Mouse (Mus musculus) forebrain, embryonic 15.5 days (tissue): ENCODE results near the gene Nin. TPM values are rescaled to one million over a fixed set of nuclear protein-coding genes. Genes with fewer than 3 reads are reported as not detected.
A peak's percentile ranks its signal among the peaks of the same experiment; 100 is the strongest.

Source experiments
- ATAC-seq: fragments of 200-750 bp; cut with Nextera tagmentation; replicated peaks from 2 replicates; pipeline ENCODE4 v1.8.0; 2017; ENCODE audit warnings: mild to moderate bottlenecking, moderate TSS enrichment, moderate library complexity
- H3K27ac ChIP-seq: fragments of 300-500 bp; sonication (generic); replicated peaks from 2 replicates; pipeline ENCODE4 v1.5.1; 2015; ENCODE audit warnings: mild to moderate bottlenecking, inconsistent platforms
- H3K27me3 ChIP-seq: fragments of 300-500 bp; sonication (generic); 2 replicates; pipeline ENCODE4 v1.6.1; 2015; ENCODE audit warnings: inconsistent platforms
- H3K36me3 ChIP-seq: fragments of 300-500 bp; sonication (generic); 2 replicates; pipeline ENCODE4 v1.6.1; 2015; ENCODE audit warnings: mild to moderate bottlenecking, inconsistent platforms
- H3K4me1 ChIP-seq: fragments of 300-500 bp; sonication (generic); 2 replicates; pipeline ENCODE4 v1.6.1; 2015; ENCODE audit warnings: inconsistent platforms
- H3K4me2 ChIP-seq: fragments of 300-500 bp; sonication (generic); replicated peaks from 2 replicates; pipeline ENCODE4 v1.6.1; 2015; ENCODE audit warnings: mild to moderate bottlenecking, inconsistent platforms
- H3K4me3 ChIP-seq: fragments of 300-500 bp; sonication (generic); 2 replicates; pipeline ENCODE4 v1.5.1; 2015; ENCODE audit warnings: mild to moderate bottlenecking, inconsistent platforms
- H3K9ac ChIP-seq: fragments of 300-500 bp; sonication (generic); replicated peaks from 2 replicates; pipeline ENCODE4 v1.6.1; 2015; ENCODE audit warnings: mild to moderate bottlenecking, inconsistent platforms
- H3K9me3 ChIP-seq: fragments of 300-500 bp; sonication (generic); 2 replicates; pipeline ENCODE4 v1.6.1; 2016; ENCODE audit warnings: inconsistent platforms
- WGBS: fragments of 180-500 bp; shearing (Covaris S2); methylation state at CpG from one replicate; pipeline ENCODE4 v1.1.7; 2015; ENCODE audit warnings: mixed read lengths; 5-methylcytosine and 5-hydroxymethylcytosine counted together
- polyA plus RNA-seq: library from polyadenylated mRNA; unstranded; fragments of >200 nt; fragmentation: Nextera tagmentation; extraction: Ambion mirVana; gene quantifications from 2 replicates; pipeline ENCODE4 v1.2.1, GENCODE M21; 2015

Nin gene
- polyA plus RNA-seq, 1 experiment from 2014 or later, result 34.9 TPM

DNA sequence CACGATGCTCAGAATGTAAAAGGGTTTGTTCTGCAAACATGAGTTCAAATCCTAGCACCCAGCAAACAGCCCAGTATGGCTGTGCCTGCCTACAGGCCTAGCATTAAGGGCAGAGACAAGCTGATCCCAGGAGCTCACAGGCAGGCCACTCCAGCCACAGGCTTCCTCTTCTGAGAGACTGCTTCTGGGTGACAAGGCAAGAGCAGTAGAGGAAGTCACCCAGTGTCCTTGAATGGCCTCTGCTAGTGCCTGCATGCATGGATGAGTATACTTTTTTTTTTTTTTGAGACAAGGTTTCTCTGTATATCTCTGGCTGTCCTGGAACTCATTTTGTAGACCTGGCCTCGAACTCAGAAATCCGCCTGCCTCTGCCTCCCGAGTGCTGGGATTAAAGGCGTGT lies 27.0 kb upstream of the Nin start:
- Histone ChIP-seq H3K4me2 (no peak overlapping the region), H3K4me1 (peaks cover 7% of the 10 kb centered on the region; the same call in 1 of the 2 replicates), H3K36me3 (no peaks in the 10 kb centered on the region), H3K4me3 (no peak overlapping the region), H3K9ac (no peak overlapping the region), H3K9me3 (no peaks in the 10 kb centered on the region), H3K27ac (no peak overlapping the region), H3K27me3 (no peaks in the 10 kb centered on the region)
- WGBS, result 97% methylated on average over 5 of the region's 5 CpGs
- no peak for ATAC-seq

GRCm38 (mm10) chr12:70139871-70140270 lies 26.4 kb upstream of the Nin start:
- Histone ChIP-seq H3K4me2 (no peak overlapping the region), H3K27me3 (no peaks in the 10 kb centered on the region), H3K36me3 (no peaks in the 10 kb centered on the region), H3K4me1 (peaks cover 5% of the 10 kb centered on the region; the same call in 1 of the 2 replicates), H3K4me3 (no peak overlapping the region), H3K9me3 (no peaks in the 10 kb centered on the region), H3K27ac (no peak overlapping the region), H3K9ac (no peak overlapping the region)
- 72% methylated on average over 4 of the region's 4 CpGs for WGBS
- ATAC-seq, result no peak

- WGBS, result 88% methylated on average over 9 of the region's 9 CpGs
Measured at GRCm38 (mm10) chr12:70137626-70138025, 24.1 kb upstream of the Nin start.

DNA sequence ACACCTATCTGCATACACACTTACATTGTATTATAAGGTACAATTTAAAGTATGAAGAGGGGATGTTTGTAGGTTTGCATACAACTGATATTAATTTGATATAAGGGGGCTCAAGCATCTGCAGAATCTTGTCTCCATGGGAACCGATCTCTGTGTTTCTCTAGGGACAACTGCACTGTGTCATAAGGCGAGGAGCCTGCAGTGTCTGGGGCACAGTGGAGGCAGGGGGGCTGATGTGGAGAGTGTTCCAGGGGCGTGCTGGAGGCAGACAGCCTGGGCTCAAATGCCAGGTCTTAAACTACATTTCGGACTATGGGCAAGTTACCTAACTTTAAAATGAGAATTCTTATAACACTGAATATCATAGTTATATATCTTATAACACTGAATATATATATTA lies 23.6 kb upstream of the Nin start:
- no peaks in the 10 kb centered on the region for H3K27me3 ChIP-seq
- H3K36me3 ChIP-seq, result no peaks in the 10 kb centered on the region
- 0 out of 2 replicates have a peak, but pooled peaks have one; percentile 63 for ATAC-seq
- no peak overlapping the region for H3K9ac ChIP-seq
- peaks cover 3% of the 10 kb centered on the region; the same call in 1 of the 2 replicates for H3K4me1 ChIP-seq
- no peak overlapping the region for H3K27ac ChIP-seq
- WGBS, result 72% methylated on average over 4 of the region's 4 CpGs
- no peaks in the 10 kb centered on the region for H3K9me3 ChIP-seq
- H3K4me3 ChIP-seq, result no peak overlapping the region
- no peak overlapping the region for H3K4me2 ChIP-seq

More at GRCm38 (mm10) chr12:70137626-70138025, 24.1 kb upstream of the Nin start:
- no peaks in the 10 kb centered on the region for H3K36me3 ChIP-seq
- no peak overlapping the region for H3K4me2 ChIP-seq
- H3K27ac ChIP-seq, result no peak overlapping the region
- no peaks in the 10 kb centered on the region for H3K9me3 ChIP-seq
- no peak for ATAC-seq
- H3K4me3 ChIP-seq, result no peak overlapping the region
- peaks cover 3% of the 10 kb centered on the region; the same call in 1 of the 2 replicates for H3K4me1 ChIP-seq
- no peak overlapping the region for H3K9ac ChIP-seq
- H3K27me3 ChIP-seq, result no peaks in the 10 kb centered on the region

DNA sequence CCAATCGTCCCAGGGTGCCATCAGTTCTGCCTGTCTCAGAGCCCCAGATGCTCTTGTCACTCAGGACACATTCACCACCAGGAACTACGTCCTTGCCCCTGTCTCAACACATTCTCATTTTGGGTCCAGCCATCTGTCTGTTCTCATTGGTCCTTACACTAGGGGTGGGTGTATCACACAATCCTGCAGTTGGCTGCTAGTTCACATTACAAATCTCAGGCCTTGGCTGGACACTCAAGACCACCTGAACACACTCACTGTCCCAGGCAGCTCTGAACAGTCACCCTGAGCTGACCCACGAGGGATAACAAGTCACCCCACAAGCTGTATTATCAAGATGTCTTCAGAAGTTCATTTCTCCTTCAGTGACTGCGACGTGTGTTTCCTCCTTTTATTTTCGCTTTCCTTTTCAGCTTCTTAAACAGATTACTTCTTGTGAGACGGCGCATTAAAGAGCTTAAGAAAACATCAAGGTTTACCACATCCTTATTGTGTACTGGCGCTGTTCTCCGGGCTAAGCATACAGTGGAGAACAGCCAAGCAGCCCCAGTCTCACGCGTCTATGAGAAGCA lies 22.8 kb upstream of the Nin start:
- Histone ChIP-seq H3K4me3 (no peak overlapping the region), H3K9me3 (no peaks in the 10 kb centered on the region), H3K4me1 (peaks cover 5% of the 10 kb centered on the region), H3K27me3 (no peaks in the 10 kb centered on the region), H3K4me2 (no peak overlapping the region), H3K36me3 (no peaks in the 10 kb centered on the region), H3K9ac (no peak overlapping the region), H3K27ac (no peak overlapping the region)
- 55% methylated on average over 12 of the region's 12 CpGs for WGBS
- no peak for ATAC-seq

GRCm38 (mm10) chr12:70134627-70135235 lies 21.2 kb upstream of the Nin start:
- Histone ChIP-seq H3K27me3 (no peaks in the 10 kb centered on the region), H3K9me3 (no peaks in the 10 kb centered on the region), H3K36me3 (no peaks in the 10 kb centered on the region), H3K4me1 (peaks cover 8% of the 10 kb centered on the region), H3K4me3 (no peak overlapping the region), H3K9ac (no peak overlapping the region), H3K27ac (no peak overlapping the region), H3K4me2 (no peak overlapping the region)
- 93% methylated on average over 20 of the region's 20 CpGs for WGBS
- ATAC-seq, result no peak

DNA sequence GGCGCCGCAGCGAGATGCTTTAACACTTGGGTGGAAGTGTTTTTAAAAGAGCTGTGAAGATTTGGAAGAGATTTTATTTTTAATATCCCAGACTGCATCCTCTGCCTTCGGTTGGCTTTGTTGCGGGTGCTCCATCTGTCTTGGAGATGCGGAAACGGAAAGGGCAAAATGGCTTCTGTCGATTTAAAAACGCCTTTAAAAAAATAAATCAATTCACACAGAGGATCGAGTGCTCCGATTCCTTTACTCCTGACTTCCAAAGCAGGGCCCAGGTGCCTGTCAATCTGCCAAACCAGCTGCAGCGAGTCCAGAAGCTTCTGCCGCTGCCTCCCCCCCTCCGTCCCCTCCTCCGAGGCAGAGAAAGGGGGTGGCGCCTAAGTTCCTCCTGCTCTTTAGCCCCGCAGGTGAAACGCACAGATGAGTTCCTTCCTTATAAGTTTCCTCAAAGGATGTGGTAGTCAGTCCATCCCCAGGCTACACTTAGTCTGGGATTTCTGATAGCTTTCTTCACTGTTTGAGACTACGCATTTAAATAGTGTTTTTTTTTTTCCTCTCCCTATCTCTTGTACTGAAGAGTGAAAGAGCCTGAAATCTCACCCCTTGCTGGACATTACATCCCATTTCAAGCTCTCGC lies 17.6 kb upstream of the Nin start:
- Histone ChIP-seq H3K9me3 (no peaks in the 10 kb centered on the region), H3K27me3 (no peaks in the 10 kb centered on the region), H3K36me3 (no peaks in the 10 kb centered on the region), H3K4me1 (peaks cover 6% of the 10 kb centered on the region), H3K4me2 (peak overlapping the region; percentile 41), H3K27ac (peak overlapping the region; percentile 86), H3K9ac (peak overlapping the region; percentile 22; the same call in 1 of the 2 replicates), H3K4me3 (peak overlapping the region; percentile 23)
- WGBS, result 34% methylated on average over 20 of the region's 20 CpGs
- peak; percentile 58; the same call in 1 of the 2 replicates for ATAC-seq

DNA sequence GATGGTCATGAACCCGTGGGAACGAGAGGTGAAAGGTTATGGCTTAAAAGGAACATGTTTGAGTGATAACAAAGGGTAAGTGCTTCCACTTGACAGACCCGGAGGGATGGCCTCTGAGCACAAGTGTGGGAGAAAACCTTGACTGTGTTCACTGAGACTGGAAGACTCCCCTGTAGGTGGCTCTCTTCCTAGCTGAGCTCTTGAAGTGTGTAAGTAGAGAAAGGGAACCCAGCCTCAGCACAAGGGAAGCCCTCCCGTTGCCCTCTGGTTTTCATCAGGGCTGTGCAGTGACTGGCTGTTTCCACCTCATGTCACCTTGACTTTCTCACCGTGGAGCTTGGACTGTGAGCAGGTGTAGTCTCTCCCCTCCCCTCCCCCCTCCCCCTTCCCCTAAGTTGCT lies 15.6 kb upstream of the Nin start:
- H3K9me3 ChIP-seq, result no peaks in the 10 kb centered on the region
- no peak overlapping the region for H3K4me2 ChIP-seq
- ATAC-seq, result no peak
- H3K4me3 ChIP-seq, result no peak overlapping the region
- H3K9ac ChIP-seq, result no peak overlapping the region
- WGBS, result 56% methylated on average over 5 of the region's 5 CpGs
- H3K27me3 ChIP-seq, result no peaks in the 10 kb centered on the region
- peaks cover 6% of the 10 kb centered on the region for H3K4me1 ChIP-seq
- H3K36me3 ChIP-seq, result no peaks in the 10 kb centered on the region
- no peak overlapping the region for H3K27ac ChIP-seq

DNA sequence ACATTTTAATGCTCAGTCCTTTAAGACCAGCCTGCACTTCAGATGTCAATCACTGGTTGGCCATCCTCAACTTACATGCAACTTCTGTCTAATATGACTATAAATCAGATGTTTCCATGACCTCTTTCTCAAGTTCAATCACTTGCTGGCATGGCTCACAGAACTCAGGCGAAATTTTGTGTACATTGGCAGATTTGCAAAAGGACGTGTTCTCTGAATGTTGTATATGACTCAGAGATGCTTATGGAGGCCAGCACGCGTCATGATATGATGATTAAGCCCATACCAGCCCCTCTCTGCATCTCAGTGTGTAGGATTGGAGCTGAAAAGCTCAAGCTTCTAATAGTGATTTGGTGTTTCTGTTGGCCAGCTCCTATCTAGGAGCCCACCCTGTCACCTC lies 13.1 kb upstream of the Nin start:
- no peak overlapping the region for H3K27ac ChIP-seq
- H3K9ac ChIP-seq, result no peak overlapping the region
- H3K27me3 ChIP-seq, result no peaks in the 10 kb centered on the region
- no peaks in the 10 kb centered on the region for H3K9me3 ChIP-seq
- no peak overlapping the region for H3K4me3 ChIP-seq
- no peak overlapping the region for H3K4me2 ChIP-seq
- H3K4me1 ChIP-seq, result peaks cover 6% of the 10 kb centered on the region
- 91% methylated on average over 4 of the region's 4 CpGs for WGBS
- ATAC-seq, result no peak
- no peaks in the 10 kb centered on the region for H3K36me3 ChIP-seq

DNA sequence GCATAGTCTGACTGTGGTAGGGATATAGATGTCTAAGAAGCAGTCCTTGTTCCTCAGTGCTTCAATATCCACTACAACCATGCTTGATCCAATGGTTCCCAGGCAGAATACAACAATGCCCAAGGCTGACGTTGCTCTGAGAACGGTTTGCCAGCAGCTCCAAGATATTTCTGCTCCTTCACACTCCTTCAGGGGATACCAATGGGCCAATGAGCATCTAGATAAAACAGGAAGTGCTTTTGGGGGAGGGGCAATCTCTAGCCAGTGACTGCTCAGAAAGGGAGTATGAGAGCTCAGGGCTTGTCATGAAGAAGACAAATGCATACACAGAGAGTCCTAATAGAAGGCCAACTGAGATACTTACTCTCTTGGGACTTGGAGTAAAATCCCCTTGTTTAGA lies 6.0 kb upstream of the Nin start:
- H3K36me3 ChIP-seq, result no peaks in the 10 kb centered on the region
- peak overlapping the region; percentile 48 for H3K27ac ChIP-seq
- H3K9ac ChIP-seq, result no peak overlapping the region
- H3K4me2 ChIP-seq, result no peak overlapping the region
- no peaks in the 10 kb centered on the region for H3K27me3 ChIP-seq
- H3K9me3 ChIP-seq, result no peaks in the 10 kb centered on the region
- ATAC-seq, result peak; percentile 44; the same call in 1 of the 2 replicates
- no peak overlapping the region for H3K4me3 ChIP-seq
- 57% methylated on average over 2 of the region's 2 CpGs for WGBS
- H3K4me1 ChIP-seq, result no peaks in the 10 kb centered on the region

GRCm38 (mm10) chr12:70118721-70119345 lies 5.3 kb upstream of the Nin start:
- H3K4me3 ChIP-seq, result no peak overlapping the region
- no peaks in the 10 kb centered on the region for H3K36me3 ChIP-seq
- H3K9ac ChIP-seq, result no peak overlapping the region
- 68% methylated on average over 10 of the region's 10 CpGs for WGBS
- no peaks in the 10 kb centered on the region for H3K27me3 ChIP-seq
- H3K4me1 ChIP-seq, result no peaks in the 10 kb centered on the region
- H3K9me3 ChIP-seq, result no peaks in the 10 kb centered on the region
- peak overlapping the region; percentile 65 for H3K27ac ChIP-seq
- no peak overlapping the region for H3K4me2 ChIP-seq
- peak; percentile 89 for ATAC-seq

DNA sequence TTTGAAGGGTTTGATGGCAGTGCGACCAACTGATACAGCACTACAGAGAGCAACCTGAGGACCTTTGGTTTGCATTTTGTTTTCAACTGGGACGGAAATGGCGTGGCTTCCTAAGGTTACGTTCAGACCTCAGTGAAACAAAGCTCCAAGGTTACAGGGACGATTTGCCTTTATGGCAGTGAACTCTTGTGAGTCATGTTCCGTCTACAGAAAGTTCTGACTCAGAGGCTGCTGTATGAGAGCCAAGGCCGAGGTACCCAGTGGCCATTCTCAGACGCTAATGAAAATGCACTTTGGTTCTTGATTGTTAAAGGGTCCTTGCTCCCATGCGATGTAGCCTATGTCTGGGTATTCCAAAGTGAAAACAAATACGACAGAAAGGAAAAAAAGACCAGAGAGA lies 3.6 kb upstream of the Nin start:
- Histone ChIP-seq H3K36me3 (no peaks in the 10 kb centered on the region), H3K9me3 (no peaks in the 10 kb centered on the region), H3K27me3 (no peaks in the 10 kb centered on the region), H3K9ac (no peak overlapping the region), H3K4me3 (no peak overlapping the region), H3K27ac (no peak overlapping the region), H3K4me2 (no peak overlapping the region), H3K4me1 (peaks cover 3% of the 10 kb centered on the region; the same call in 1 of the 2 replicates)
- no peak for ATAC-seq
- WGBS, result 85% methylated on average over 10 of the region's 10 CpGs
